Mouse (Mus musculus) bone marrow, adult 2 months (tissue): ENCODE data around the gene Dcakd.

ENCODE experiments used
- CTCF ChIP-seq: fragments of 200-500 bp; IDR thresholded peaks from 2 replicates; pipeline ENCODE4 v1.5.1; 2011; ENCODE audit warnings: low read length, control low read depth; ENCODE audit not compliant: control insufficient read depth, insufficient read depth
- POLR2A ChIP-seq: fragments of 200-500 bp; IDR thresholded peaks from 2 replicates; pipeline ENCODE4 v1.6.1; 2011; ENCODE audit warnings: low read depth, mild to moderate bottlenecking, control low read depth, low read length, borderline replicate concordance; ENCODE audit not compliant: control insufficient read depth

DNA sequence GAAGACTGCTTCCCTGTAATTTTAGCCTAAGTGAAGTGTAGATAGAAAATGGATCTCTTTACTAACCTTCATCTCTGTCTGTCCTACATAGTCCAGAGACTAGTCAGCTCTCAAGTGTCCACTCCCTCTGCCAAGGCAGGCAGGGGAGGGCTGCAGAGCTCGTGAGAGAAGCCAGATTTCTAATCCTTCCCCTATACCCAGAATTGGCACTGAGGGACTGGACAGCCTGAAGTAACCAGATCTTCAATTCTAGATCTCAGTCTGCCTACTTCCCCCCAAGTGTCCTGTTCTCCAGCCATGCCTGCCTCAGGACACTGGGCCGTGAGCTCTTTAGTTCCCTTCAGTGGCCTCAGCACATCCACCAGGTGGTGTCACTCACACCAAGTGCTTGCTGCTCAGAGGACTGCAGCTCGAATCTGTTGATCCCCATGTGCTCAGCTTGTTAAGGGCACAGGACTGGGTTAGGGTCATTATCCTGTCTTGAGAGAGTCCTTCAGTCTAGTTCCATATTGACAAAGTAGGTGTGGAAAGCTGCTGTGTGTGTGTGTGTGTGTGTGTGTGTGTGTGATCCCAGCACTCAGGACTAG is 30.5 kb upstream of the Dcakd start:
- no peak for TF ChIP-seq CTCF
- TF ChIP-seq POLR2A: no peak
